Mouse (Mus musculus) c-Kit-positive CD71-positive TER-119-positive erythroid progenitor cells, embryonic 14.5 days (primary cell): ENCODE data around the gene Mdga1.
A peak's percentile ranks its signal among the peaks of the same experiment; 100 is the strongest.

Experiments
- DNase-seq: peaks from one replicate; pipeline ENCODE4 v3.0.0-alpha.2; 2013; ENCODE audit warnings: low spot score

The Mdga1 gene

GRCm38 (mm10) chr17:29841781-29842690 lies 127.9 kb downstream of the Mdga1 start:
- peak; percentile 71 for DNase-seq

GRCm38 (mm10) chr17:29838029-29838428 lies 131.9 kb downstream of the Mdga1 start:
- no peak for DNase-seq

GRCm38 (mm10) chr17:29837441-29837840 lies 132.4 kb downstream of the Mdga1 start:
- DNase-seq, result no peak

- no peak for DNase-seq
These were observed 135.1 kb downstream of the Mdga1 start for GRCm38 (mm10) chr17:29834768-29835167.

GRCm38 (mm10) chr17:29834333-29834732 lies 135.6 kb downstream of the Mdga1 start:
- DNase-seq, result no peak

- DNase-seq, result no peak
These were observed 138.2 kb downstream of the Mdga1 start for GRCm38 (mm10) chr17:29831696-29832095.

- no peak for DNase-seq
These were observed 140.8 kb downstream of the Mdga1 start for GRCm38 (mm10) chr17:29829136-29829535.

DNA sequence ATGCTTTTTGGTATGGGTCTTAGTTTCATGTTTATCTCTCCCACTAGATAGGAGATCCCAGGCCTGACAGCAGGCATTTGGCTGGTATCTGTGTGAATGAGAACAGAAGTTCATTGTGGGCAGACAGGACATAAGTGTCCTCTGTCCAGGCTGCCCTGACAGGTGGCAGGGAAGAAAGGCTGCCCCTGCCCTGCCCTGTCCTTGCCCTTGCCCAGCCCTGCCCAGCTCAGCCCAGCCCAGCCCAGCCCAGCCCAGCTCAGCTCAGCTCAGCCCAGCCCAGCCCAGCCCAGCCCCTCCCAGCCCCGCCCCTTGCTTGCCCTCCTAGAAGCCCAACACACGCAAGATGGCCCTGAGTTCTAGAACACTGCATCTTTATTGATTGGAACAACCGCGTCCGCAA lies 142.3 kb downstream of the Mdga1 start:
- no peak for DNase-seq

GRCm38 (mm10) chr17:29824512-29825120 lies 145.3 kb downstream of the Mdga1 start:
- no peak for DNase-seq

DNA sequence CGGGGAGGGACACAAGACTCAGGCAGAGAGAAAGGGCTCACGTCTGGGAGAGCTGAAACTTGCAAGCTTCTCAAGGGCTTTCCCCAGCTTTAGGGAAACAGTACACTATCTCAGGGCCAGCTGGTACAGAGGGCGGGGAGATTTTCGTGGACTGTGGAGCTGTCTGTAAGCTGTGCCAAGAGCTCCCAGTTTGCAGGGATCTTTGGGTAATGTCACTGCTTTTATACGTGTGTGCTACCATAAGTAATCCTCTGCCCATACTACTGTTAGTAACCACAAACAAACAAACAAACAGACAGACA lies 145.7 kb downstream of the Mdga1 start:
- no peak for DNase-seq

DNA sequence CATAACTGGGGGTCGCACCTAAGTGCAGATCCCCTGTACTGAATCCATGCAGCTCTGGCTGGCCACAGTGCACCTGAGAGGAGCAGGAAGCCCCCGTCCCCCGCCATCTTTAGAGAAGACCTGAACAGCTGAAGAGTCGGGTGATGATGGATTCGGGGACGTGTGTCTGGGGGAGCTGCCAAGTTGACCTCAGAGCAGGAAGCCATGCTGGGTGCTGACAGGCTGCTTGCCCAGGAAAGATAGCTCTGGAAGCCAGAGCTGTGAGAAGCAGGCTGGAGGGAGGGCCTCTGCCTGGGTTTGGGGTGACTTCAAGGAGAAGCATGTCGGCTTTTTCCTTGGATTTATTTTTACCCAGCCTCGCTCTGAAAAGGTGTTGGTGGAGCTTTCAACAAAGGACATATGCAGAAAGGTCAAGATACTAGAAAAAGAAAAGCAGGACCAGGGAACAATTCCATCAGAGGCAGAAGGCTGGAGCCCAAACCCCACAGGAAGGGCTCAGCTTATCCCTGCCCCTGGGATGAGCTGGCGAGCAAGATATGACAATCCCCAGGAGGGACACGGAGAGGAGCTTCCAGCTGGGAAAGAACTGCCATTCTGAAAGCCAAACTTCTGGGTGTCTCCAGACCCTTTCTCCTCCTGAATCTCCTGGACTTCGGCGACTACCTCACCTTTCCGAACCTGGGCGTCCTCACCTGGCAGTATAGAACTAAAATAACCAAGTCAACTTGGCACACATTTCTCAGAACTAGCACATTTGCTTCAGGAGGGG lies 146.3 kb downstream of the Mdga1 start:
- DNase-seq, result no peak

DNA sequence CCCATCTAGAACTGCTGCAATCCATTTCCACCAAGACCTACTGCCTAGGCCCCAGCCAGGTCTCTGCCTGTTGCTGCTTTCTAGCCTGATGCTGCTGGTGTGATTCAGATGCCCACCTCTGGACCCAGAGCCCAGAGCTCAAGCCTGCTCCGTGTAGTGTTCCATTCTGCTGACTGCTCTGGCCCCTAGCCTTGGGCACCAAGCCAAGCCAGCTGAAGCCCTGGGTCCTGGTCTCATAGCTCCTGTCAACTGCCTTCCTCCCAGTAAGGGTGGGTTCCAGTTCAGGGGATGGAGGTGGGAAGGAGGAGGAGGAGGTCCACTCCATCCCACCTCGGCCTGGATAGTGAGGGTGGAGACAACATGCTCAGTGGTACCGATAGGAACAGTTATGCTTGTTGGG lies 150.3 kb downstream of the Mdga1 start:
- DNase-seq, result no peak

DNA sequence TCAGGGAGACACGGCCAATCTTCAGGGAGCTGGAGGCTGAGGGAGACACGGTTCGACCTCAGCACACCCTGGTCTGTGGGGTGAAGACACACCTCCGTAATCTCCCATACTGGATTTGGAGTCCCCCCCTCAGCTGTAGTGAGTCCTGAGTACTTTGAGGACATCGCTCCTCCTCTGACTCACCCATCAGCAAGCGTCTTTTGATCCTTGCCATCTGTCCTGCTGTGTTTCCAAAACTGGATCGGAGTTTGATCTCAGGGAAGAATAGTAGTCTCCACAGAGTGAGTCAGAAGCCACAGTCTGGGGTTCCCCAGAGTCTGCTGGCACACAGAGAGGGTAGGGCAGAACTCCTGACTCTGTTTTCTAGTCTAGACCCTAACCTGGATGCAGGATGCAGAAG lies 150.9 kb downstream of the Mdga1 start:
- DNase-seq, result no peak

DNA sequence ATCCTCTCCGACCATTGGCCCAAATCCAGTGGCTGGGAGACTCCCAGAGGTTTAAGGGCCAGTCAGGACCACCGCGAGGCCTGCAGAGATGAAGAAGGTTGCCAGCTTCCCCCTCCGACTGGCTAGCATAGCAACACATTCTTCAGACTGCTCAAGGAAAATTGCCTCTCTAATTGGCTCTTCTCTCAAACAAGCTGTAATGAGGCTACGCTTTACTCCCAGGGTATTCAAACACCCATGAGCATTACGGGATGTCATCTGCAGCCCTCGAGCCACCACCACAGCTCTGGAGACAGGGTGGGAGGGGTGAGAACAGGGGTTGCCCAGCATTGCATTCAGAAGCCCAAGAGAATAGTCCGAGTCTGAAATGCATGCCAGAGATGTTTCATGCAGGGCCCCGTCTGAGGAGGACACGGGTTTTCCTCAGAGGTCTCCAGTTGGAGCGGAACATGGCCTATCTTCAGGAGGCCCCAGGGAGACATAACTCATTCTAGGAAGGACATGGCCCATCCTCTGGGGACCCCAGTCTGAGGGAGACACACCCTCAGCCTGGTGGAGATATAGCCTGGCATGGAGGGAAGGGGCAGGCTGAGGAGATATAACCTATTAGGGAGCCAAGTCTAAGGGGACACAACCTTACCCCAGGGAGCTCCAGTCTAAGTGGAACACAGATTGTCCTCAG lies 151.5 kb downstream of the Mdga1 start:
- no peak for DNase-seq

- no peak for DNase-seq
These were observed 155.1 kb downstream of the Mdga1 start for GRCm38 (mm10) chr17:29814758-29815157.

DNA sequence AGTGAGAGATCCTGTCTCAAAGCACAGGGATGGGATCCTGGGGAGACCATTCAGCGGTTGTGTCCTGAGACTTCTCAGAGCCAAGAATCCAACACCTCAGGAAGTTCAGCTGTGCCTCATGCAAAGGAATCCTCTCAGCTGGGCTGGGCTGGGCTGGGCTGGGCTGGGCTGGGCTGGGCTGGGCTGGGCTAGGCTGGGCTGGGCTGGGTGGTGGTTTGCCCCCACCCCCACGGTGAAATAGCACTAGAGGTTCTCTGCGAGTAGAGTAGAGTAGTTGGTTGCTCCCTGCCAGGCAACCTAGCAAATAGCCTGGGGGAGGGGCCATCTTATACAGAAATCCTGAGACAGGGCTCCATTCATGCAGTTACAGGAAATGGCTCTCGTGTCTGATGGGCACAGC lies 156.6 kb downstream of the Mdga1 start:
- DNase-seq, result no peak

DNA sequence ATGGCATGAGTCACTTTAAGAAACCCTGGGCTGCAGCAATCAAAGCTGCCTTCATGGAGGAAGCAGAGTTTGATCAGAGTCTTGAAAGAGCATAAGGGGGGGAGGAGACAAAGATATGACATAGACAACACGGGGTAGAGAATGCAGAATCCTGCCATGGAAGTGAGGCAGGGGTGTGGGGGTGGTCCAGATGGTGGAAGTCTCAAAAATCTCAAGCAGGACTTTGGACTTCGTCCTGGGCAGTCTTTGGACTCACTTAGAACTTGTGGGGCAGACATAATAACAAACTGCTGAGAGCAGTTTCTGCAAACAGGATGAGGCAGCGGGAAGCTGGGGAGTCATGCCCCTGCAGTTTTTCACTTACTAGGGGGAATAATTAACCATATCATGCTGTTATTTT lies 166.3 kb downstream of the Mdga1 start:
- no peak for DNase-seq

- peak; percentile 60 for DNase-seq
These were observed 168.5 kb downstream of the Mdga1 start for GRCm38 (mm10) chr17:29801358-29801757.

DNA sequence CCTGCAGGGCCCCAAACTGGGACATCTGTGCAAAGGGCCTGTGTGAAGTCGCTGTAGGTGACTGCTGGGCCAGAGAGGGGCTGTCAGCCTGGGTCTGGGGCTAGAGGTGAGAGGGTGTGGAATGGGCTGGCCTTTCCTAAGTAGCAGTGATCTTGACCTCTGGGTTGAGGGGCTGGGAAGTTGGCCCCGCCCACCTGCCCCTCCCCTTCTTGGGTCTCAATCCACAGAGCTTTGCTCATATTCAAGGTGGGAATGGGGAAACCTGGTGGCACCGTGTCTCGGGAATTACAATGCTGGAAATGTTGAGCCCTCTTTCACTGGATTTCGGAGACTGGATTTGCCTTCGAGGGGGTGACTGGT lies 169.8 kb downstream of the Mdga1 start:
- DNase-seq, result no peak

- DNase-seq, result no peak
These were observed 170.3 kb downstream of the Mdga1 start for GRCm38 (mm10) chr17:29799398-29800095.

DNA sequence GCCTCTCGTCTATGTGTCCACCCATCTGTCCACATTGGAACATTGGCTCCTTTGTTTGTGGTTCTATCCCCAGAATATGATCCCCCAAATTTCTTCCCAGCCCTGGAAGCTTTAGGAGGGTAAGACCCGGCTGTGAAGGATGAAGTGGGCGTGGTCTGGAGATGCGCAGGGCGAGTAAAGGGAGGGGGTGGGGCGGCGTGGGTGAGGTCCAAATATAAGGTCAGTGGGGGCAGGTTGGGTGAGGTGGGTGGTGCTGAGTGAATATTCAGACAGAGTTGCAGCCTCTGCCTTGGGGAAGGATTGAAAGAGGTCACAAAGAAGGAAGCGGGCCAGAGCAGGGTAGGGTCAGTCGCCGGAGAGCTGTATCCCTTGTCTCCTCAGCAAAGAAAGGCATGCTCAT lies 171.7 kb downstream of the Mdga1 start:
- no peak for DNase-seq

DNA sequence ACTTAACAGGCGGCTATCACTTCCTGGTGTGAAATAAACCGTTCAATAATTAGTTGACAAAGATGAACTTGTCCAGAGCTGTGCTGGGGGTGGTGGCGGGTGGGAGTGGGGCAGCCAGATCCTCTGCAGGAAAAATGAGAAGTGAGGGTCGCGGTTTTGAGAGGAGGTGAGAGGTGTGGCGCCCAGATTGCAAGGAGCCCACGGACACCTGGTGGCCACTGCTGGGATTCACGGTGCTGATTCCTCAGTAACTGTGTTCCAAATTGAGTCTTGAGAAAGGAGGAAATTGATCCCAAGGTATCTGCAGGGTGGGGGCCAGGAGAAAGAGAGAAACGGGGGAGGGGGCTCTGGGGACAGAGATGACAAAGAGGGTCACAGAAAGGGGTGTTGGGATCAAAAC lies 173.1 kb downstream of the Mdga1 start:
- no peak for DNase-seq
